Comparison of ENCODE assay signal across 20 mouse cellular contexts in the genomic region with DNA sequence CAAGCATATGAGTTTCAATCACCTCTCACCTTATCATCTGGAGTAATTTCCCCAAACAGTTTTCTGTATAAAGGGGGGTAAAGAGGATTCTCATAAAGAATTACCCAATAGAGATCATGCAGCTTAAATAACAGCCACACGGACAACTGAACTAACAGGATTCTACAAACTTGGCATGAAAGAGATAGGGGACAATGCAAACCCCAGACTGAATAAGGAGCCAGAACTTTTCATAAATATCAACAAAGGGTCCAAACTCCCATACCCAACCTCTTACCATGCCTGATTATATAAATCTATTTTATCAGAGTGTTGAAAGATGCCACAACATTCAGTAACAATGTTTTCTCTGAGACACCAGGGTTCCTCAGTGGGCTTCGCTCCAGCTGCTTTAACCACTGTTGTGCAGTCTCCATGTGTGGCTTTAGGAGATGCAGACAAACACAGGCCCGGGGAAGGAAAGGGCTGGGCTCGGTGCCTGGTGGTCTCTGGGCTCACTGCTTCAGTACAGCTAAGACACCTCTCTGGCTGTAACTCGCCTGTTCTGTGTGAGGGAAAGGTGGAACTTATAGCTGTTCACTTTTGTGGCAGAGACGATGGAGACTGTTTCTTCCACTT.
DNase-seq lines count a peak whose midpoint lies in the region; ATAC-seq and TF ChIP-seq lines count a peak whose summit lies in the region.
"Had no signal": no experiment of that assay in that cellular context is flagged by ENCODE, and none has a peak within 500 bp of the region (broad histone marks: within the 10 kb centered on the region; RNA-seq: fewer than 3 reads in every experiment).

No protein-coding gene starts in this region.

- no peaks in the 10 kb centered on the region for H3K27me3 ChIP-seq in heart, embryonic 10.5 days (ENCODE audit: insufficient read depth, poor library complexity, severe bottlenecking)
- H3K27me3 ChIP-seq in lung, embryonic 15.5 days: no peaks in the 10 kb centered on the region
- H3K27me3 ChIP-seq in midbrain, postnatal 0 days (ENCODE audit: insufficient read depth, low read length): no peaks in the 10 kb centered on the region
- no peaks in the 10 kb centered on the region for H3K27me3 ChIP-seq in midbrain, embryonic 10.5 days (ENCODE audit: low read depth, poor library complexity, severe bottlenecking)
- H3K27me3 ChIP-seq: heart, embryonic 15.5 days; hindbrain, embryonic 15.5 days had no signal

- no peak overlapping the region for H3K4me3 ChIP-seq in heart, embryonic 10.5 days
- no peak overlapping the region for H3K4me3 ChIP-seq in lung, embryonic 15.5 days
- no peak overlapping the region for H3K4me3 ChIP-seq in midbrain, postnatal 0 days (ENCODE audit: low read depth, low read length)
- no peak overlapping the region for H3K4me3 ChIP-seq in midbrain, embryonic 10.5 days
- H3K4me3 ChIP-seq: embryonic facial prominence, embryonic 13.5 days; erythroblast, embryonic 14.5 days; forebrain, embryonic 10.5 days; gastrocnemius, adult 2 months; heart, embryonic 15.5 days; hindbrain, embryonic 10.5 days; hindbrain, embryonic 15.5 days had no signal

- peak; percentile 47 for DNase-seq in heart, embryonic 10.5 days (ENCODE audit: low spot score)
- DNase-seq in heart, adult 9 months (ENCODE audit: low spot score in 2 of 2): no peak
- no peak for DNase-seq in lung, postnatal 25 days (ENCODE audit: low spot score)
- DNase-seq in midbrain, postnatal 0 days (ENCODE audit: low spot score): peak; percentile 12
- no peak for DNase-seq in midbrain, embryonic 10.5 days (ENCODE audit: low spot score)
- no peak for DNase-seq in kidney, postnatal 25 days
- DNase-seq: cerebellum, adult 8-10 months; cerebellum, postnatal 25 days; gastrocnemius, adult 2 months; gastrocnemius, postnatal 25 days had no signal

- no peaks in the 10 kb centered on the region for H3K36me3 ChIP-seq in heart, embryonic 10.5 days
- no peaks in the 10 kb centered on the region for H3K36me3 ChIP-seq in lung, embryonic 15.5 days
- H3K36me3 ChIP-seq in midbrain, postnatal 0 days (ENCODE audit: insufficient read depth, low read length): no peaks in the 10 kb centered on the region
- H3K36me3 ChIP-seq in midbrain, embryonic 10.5 days: no peaks in the 10 kb centered on the region
- H3K36me3 ChIP-seq: embryonic facial prominence, embryonic 13.5 days; forebrain, embryonic 10.5 days; heart, embryonic 15.5 days; hindbrain, embryonic 10.5 days; hindbrain, embryonic 15.5 days had no signal

- H3K9ac ChIP-seq in lung, embryonic 15.5 days: no peak overlapping the region
- no peak overlapping the region for H3K9ac ChIP-seq in midbrain, postnatal 0 days (replicated peaks; ENCODE audit: low read length, poor library complexity, severe bottlenecking)
- H3K9ac ChIP-seq: embryonic facial prominence, embryonic 13.5 days; heart, embryonic 15.5 days; hindbrain, embryonic 15.5 days had no signal

- 74% methylated on average over 6 of the region's 6 CpGs for WGBS in heart, embryonic 10.5 days
- 51% methylated on average over 6 of the region's 6 CpGs for WGBS in lung, embryonic 15.5 days
- 61% methylated on average over 6 of the region's 6 CpGs for WGBS in midbrain, postnatal 0 days
- 78% methylated on average over 6 of the region's 6 CpGs for WGBS in midbrain, embryonic 10.5 days

- no peak for TF ChIP-seq CTCF in midbrain, postnatal 0 days (IDR thresholded peaks at IDR 0.05)

- H3K4me2 ChIP-seq in lung, embryonic 15.5 days: no peak overlapping the region
- H3K4me2 ChIP-seq in midbrain, postnatal 0 days (ENCODE audit: low read depth, low read length, poor library complexity, severe bottlenecking): no peak overlapping the region
- H3K4me2 ChIP-seq: embryonic facial prominence, embryonic 13.5 days; heart, embryonic 11.5 days; heart, embryonic 15.5 days; hindbrain, embryonic 15.5 days had no signal

- no peaks in the 10 kb centered on the region for H3K9me3 ChIP-seq in heart, embryonic 10.5 days
- H3K9me3 ChIP-seq in lung, embryonic 15.5 days: no peaks in the 10 kb centered on the region
- no peaks in the 10 kb centered on the region for H3K9me3 ChIP-seq in midbrain, postnatal 0 days (ENCODE audit: low read length)
- no peaks in the 10 kb centered on the region for H3K9me3 ChIP-seq in midbrain, embryonic 10.5 days (replicated peaks)
- H3K9me3 ChIP-seq: embryonic facial prominence, embryonic 13.5 days; forebrain, embryonic 10.5 days; heart, embryonic 15.5 days; hindbrain, embryonic 10.5 days; hindbrain, embryonic 15.5 days had no signal

- ATAC-seq in lung, embryonic 15.5 days (ENCODE audit: borderline replicate concordance, extremely low read depth, low FRiP score, low TSS enrichment): peak; percentile 65; the same call in 1 of the 2 replicates
- no peak for ATAC-seq in midbrain, postnatal 0 days (ENCODE audit: low FRiP score)
- ATAC-seq: forebrain, embryonic 14.5 days; inflammation-experienced regulatory T-cells, adult 6 months had no signal

- no peak overlapping the region for H3K27ac ChIP-seq in heart, embryonic 10.5 days
- H3K27ac ChIP-seq in lung, embryonic 15.5 days: peak overlapping the region; percentile 32; the same call in 1 of the 2 replicates
- no peak overlapping the region for H3K27ac ChIP-seq in midbrain, postnatal 0 days (ENCODE audit: low read depth, low read length)
- H3K27ac ChIP-seq in midbrain, embryonic 10.5 days (replicated peaks): no peak overlapping the region
- H3K27ac ChIP-seq: embryonic facial prominence, embryonic 13.5 days; forebrain, embryonic 10.5 days; heart, embryonic 15.5 days; hindbrain, embryonic 10.5 days; hindbrain, embryonic 15.5 days had no signal

- peaks cover 10% of the 10 kb centered on the region; the same call in 1 of the 2 replicates for H3K4me1 ChIP-seq in heart, embryonic 10.5 days
- H3K4me1 ChIP-seq in lung, embryonic 15.5 days: peaks cover 18% of the 10 kb centered on the region
- H3K4me1 ChIP-seq in midbrain, postnatal 0 days (ENCODE audit: insufficient read depth, low read length): no peaks in the 10 kb centered on the region
- H3K4me1 ChIP-seq in midbrain, embryonic 10.5 days: no peaks in the 10 kb centered on the region
- H3K4me1 ChIP-seq: heart, embryonic 15.5 days; hindbrain, embryonic 10.5 days; hindbrain, embryonic 15.5 days had no signal

Comparison
In these comparisons a context has a peak if more than half of its experiments do, and no peak if none do; other contexts are left out.
1. DNase-seq: peak in heart, embryonic 10.5 days (single experiment) and midbrain, postnatal 0 days (single experiment); none in heart, adult 9 months (0 of 2), lung, postnatal 25 days (single experiment), midbrain, embryonic 10.5 days (single experiment) and kidney, postnatal 25 days (0 of 2).